Comparison of ENCODE assay signal across 21 mouse cellular contexts in genomic region chr1:68955482-68955881, GRCm38 (mm10).
DNase-seq lines count a peak whose midpoint lies in the region; ATAC-seq and TF ChIP-seq lines count a peak whose summit lies in the region.
"Had no signal": no experiment of that assay in that cellular context is flagged by ENCODE, and none has a peak within 500 bp of the region (broad histone marks: within the 10 kb centered on the region; RNA-seq: fewer than 3 reads in every experiment).

No protein-coding gene starts in this region.

- WGBS in hindbrain, postnatal 0 days, result 34% methylated on average over 2 of the region's 2 CpGs
- 40% methylated on average over 2 of the region's 2 CpGs for WGBS in hindbrain, embryonic 14.5 days
- WGBS in midbrain, embryonic 16.5 days, result 34% methylated on average over 2 of the region's 2 CpGs
- 22% methylated on average over 2 of the region's 2 CpGs for WGBS in midbrain, embryonic 14.5 days

- H3K36me3 ChIP-seq in hindbrain, postnatal 0 days (ENCODE audit: insufficient read depth, low read length), result no peaks in the 10 kb centered on the region
- H3K36me3 ChIP-seq in hindbrain, embryonic 14.5 days (replicated peaks; ENCODE audit: control insufficient read depth, insufficient read depth), result no peaks in the 10 kb centered on the region
- no peaks in the 10 kb centered on the region for H3K36me3 ChIP-seq in midbrain, embryonic 16.5 days (ENCODE audit: control insufficient read depth, insufficient read depth, low read length)
- no peaks in the 10 kb centered on the region for H3K36me3 ChIP-seq in midbrain, embryonic 14.5 days (ENCODE audit: control insufficient read depth, insufficient read depth, low read length)
- H3K36me3 ChIP-seq: embryonic facial prominence, embryonic 15.5 days; forebrain, embryonic 10.5 days; forebrain, embryonic 15.5 days; heart, embryonic 13.5 days; intestine, embryonic 15.5 days had no signal

- H3K27ac ChIP-seq in hindbrain, postnatal 0 days, result no peak overlapping the region
- no peak overlapping the region for H3K27ac ChIP-seq in hindbrain, embryonic 14.5 days
- no peak overlapping the region for H3K27ac ChIP-seq in midbrain, embryonic 16.5 days (ENCODE audit: low read length)
- no peak overlapping the region for H3K27ac ChIP-seq in midbrain, embryonic 14.5 days (replicated peaks; ENCODE audit: low read depth, low read length)
- H3K27ac ChIP-seq: embryonic facial prominence, embryonic 15.5 days; forebrain, embryonic 10.5 days; forebrain, embryonic 15.5 days; gastrocnemius, adult 2 months; heart, embryonic 13.5 days; intestine, embryonic 15.5 days had no signal

- H3K4me1 ChIP-seq in hindbrain, postnatal 0 days (ENCODE audit: insufficient read depth, low read length), result no peaks in the 10 kb centered on the region
- H3K4me1 ChIP-seq in hindbrain, embryonic 14.5 days (replicated peaks; ENCODE audit: control insufficient read depth, insufficient read depth, low read length), result 0 out of 2 replicates have a peak, but pooled peaks cover 3% of the 10 kb centered on the region
- H3K4me1 ChIP-seq in midbrain, embryonic 16.5 days (ENCODE audit: control insufficient read depth, insufficient read depth, low read length), result no peaks in the 10 kb centered on the region
- no peaks in the 10 kb centered on the region for H3K4me1 ChIP-seq in midbrain, embryonic 14.5 days (ENCODE audit: control insufficient read depth, insufficient read depth, low read length)
- H3K4me1 ChIP-seq: embryonic facial prominence, embryonic 15.5 days; forebrain, embryonic 10.5 days; forebrain, embryonic 15.5 days; intestine, embryonic 15.5 days had no signal

- H3K4me3 ChIP-seq in hindbrain, postnatal 0 days (ENCODE audit: low read length), result no peak overlapping the region
- no peak overlapping the region for H3K4me3 ChIP-seq in hindbrain, embryonic 14.5 days (replicated peaks; ENCODE audit: low read length)
- H3K4me3 ChIP-seq in midbrain, embryonic 16.5 days (ENCODE audit: low read depth, low read length), result no peak overlapping the region
- no peak overlapping the region for H3K4me3 ChIP-seq in midbrain, embryonic 14.5 days (replicated peaks; ENCODE audit: low read depth, low read length)
- H3K4me3 ChIP-seq: embryonic facial prominence, embryonic 15.5 days; erythroblast, embryonic 14.5 days; forebrain, embryonic 10.5 days; forebrain, embryonic 15.5 days; gastrocnemius, adult 2 months; heart, embryonic 13.5 days; intestine, embryonic 15.5 days had no signal

- DNase-seq in frontal cortex, postnatal 36 days (ENCODE audit: low spot score in 2 of 2), result no peak
- DNase-seq in hindbrain, postnatal 0 days (ENCODE audit: low spot score), result peak; percentile 33
- DNase-seq in hindbrain, embryonic 14.5 days (ENCODE audit: low spot score), result no peak
- no peak for DNase-seq in midbrain, embryonic 14.5 days
- peak; percentile 4 for DNase-seq in telencephalon, adult 2 months (ENCODE audit: low read depth, low spot score)
- DNase-seq in cerebellum, adult 18-20 months, result no peak
- DNase-seq: adrenal gland, postnatal 14 days; cerebellum, adult 8-10 months; cerebellum, postnatal 14 days; embryo, embryonic 11 days; gastrocnemius, adult 2 months; gastrocnemius, postnatal 25 days; heart, postnatal 4 days had no signal

- no peak for TF ChIP-seq CTCF in hindbrain, postnatal 0 days (IDR thresholded peaks at IDR 0.05; ENCODE audit: low read depth)

- no peak overlapping the region for H3K9ac ChIP-seq in hindbrain, postnatal 0 days (replicated peaks; ENCODE audit: low read length)
- H3K9ac ChIP-seq in hindbrain, embryonic 14.5 days, result no peak overlapping the region
- no peak overlapping the region for H3K9ac ChIP-seq in midbrain, embryonic 16.5 days (ENCODE audit: low read depth, low read length)
- no peak overlapping the region for H3K9ac ChIP-seq in midbrain, embryonic 14.5 days (replicated peaks; ENCODE audit: low read length)
- H3K9ac ChIP-seq: embryonic facial prominence, embryonic 15.5 days; forebrain, embryonic 15.5 days; heart, embryonic 13.5 days; intestine, embryonic 15.5 days had no signal

- peak; percentile 34; the same call in 1 of the 2 replicates for ATAC-seq in frontal cortex, adult (ENCODE audit: low TSS enrichment)
- peak; percentile 74 for ATAC-seq in hindbrain, postnatal 0 days
- no peak for ATAC-seq in hindbrain, embryonic 14.5 days (ENCODE audit: low FRiP score)
- ATAC-seq in midbrain, embryonic 16.5 days, result 0 out of 2 replicates have a peak, but pooled peaks have one; percentile 48
- ATAC-seq in midbrain, embryonic 14.5 days (ENCODE audit: low FRiP score, low TSS enrichment), result no peak
- ATAC-seq: forebrain, embryonic 15.5 days; intestine, embryonic 15.5 days had no signal

- no peaks in the 10 kb centered on the region for H3K9me3 ChIP-seq in hindbrain, postnatal 0 days (ENCODE audit: low read length)
- H3K9me3 ChIP-seq in hindbrain, embryonic 14.5 days (ENCODE audit: control insufficient read depth, low read length), result no peaks in the 10 kb centered on the region
- no peaks in the 10 kb centered on the region for H3K9me3 ChIP-seq in midbrain, embryonic 16.5 days (replicated peaks; ENCODE audit: control insufficient read depth, low read length, poor library complexity, severe bottlenecking)
- H3K9me3 ChIP-seq in midbrain, embryonic 14.5 days (ENCODE audit: control insufficient read depth, low read length), result no peaks in the 10 kb centered on the region
- H3K9me3 ChIP-seq: embryonic facial prominence, embryonic 15.5 days; forebrain, embryonic 10.5 days; forebrain, embryonic 15.5 days; heart, embryonic 13.5 days; intestine, embryonic 15.5 days had no signal

- no peaks in the 10 kb centered on the region for H3K27me3 ChIP-seq in hindbrain, postnatal 0 days (ENCODE audit: insufficient read depth, low read length)
- H3K27me3 ChIP-seq in hindbrain, embryonic 14.5 days (ENCODE audit: control insufficient read depth, insufficient read depth, low read length), result no peaks in the 10 kb centered on the region
- H3K27me3 ChIP-seq in midbrain, embryonic 16.5 days (ENCODE audit: control insufficient read depth, insufficient read depth, low read depth, low read length), result no peaks in the 10 kb centered on the region
- H3K27me3 ChIP-seq in midbrain, embryonic 14.5 days (ENCODE audit: control insufficient read depth, insufficient read depth, low read length), result no peaks in the 10 kb centered on the region
- H3K27me3 ChIP-seq: embryonic facial prominence, embryonic 15.5 days; forebrain, embryonic 15.5 days; heart, embryonic 13.5 days; intestine, embryonic 15.5 days had no signal

- no peak overlapping the region for H3K4me2 ChIP-seq in hindbrain, postnatal 0 days (ENCODE audit: low read depth, low read length)
- H3K4me2 ChIP-seq in hindbrain, embryonic 14.5 days (replicated peaks), result no peak overlapping the region
- H3K4me2 ChIP-seq in midbrain, embryonic 16.5 days (ENCODE audit: low read length), result no peak overlapping the region
- no peak overlapping the region for H3K4me2 ChIP-seq in midbrain, embryonic 14.5 days (ENCODE audit: low read length)
- H3K4me2 ChIP-seq: embryonic facial prominence, embryonic 15.5 days; forebrain, embryonic 15.5 days; heart, embryonic 13.5 days; intestine, embryonic 15.5 days had no signal

Comparison
In these comparisons a context has a peak if more than half of its experiments do, and no peak if none do; other contexts are left out.
1. ATAC-seq: peak in frontal cortex, adult (single experiment), hindbrain, postnatal 0 days (single experiment) and midbrain, embryonic 16.5 days (single experiment); none in hindbrain, embryonic 14.5 days (single experiment) and midbrain, embryonic 14.5 days (single experiment).
2. DNase-seq: peak in hindbrain, postnatal 0 days (single experiment) and telencephalon, adult 2 months (single experiment); none in frontal cortex, postnatal 36 days (0 of 2), hindbrain, embryonic 14.5 days (single experiment), midbrain, embryonic 14.5 days (single experiment) and cerebellum, adult 18-20 months (0 of 2).